Mouse (Mus musculus): ENCODE measurements around the gene Rbfox3.

DNA sequence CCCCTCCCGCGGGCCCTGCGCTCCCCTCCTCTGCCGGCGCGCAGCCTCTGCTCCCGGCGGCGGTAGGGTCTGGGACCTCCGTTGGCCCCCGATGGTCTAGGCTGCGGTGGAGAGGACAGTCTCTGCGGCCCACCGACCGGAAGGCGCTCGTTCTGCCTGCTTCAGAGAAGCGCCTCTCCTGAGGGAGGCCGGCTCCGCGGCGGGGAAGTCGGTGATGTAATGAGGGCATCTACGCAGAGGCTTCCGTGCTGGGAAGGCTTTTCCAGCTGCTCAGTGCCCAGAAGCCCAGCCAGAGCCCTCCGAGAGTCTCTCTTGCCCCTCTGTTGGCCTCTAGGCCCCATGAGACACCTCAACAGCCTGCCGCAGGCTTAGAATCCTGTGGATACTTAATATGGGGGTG, 341.2 kb downstream of the Rbfox3 start:
- TF ChIP-seq POLR2A (IDR thresholded peaks at IDR 0.05; ENCODE audit: borderline replicate concordance, control insufficient read depth, low read depth, low read length) (no peak), CTCF (IDR thresholded peaks at IDR 0.05; ENCODE audit: control insufficient read depth, insufficient read depth, low read length) (no peak)
